Mouse (Mus musculus) 3T3-L1 (cell line): ENCODE results near the gene Hist3h2ba.

Experiments
- DNase-seq: peaks from one replicate; pipeline ENCODE4 v3.0.0-alpha.2; 2015; ENCODE audit warnings: low read depth, low spot score

The Hist3h2ba gene

GRCm38 (mm10) chr11:58985299-58985917 is 36.7 kb downstream of the Hist3h2ba start:
- DNase-seq, result no peak

GRCm38 (mm10) chr11:58989166-58989565 is 40.4 kb downstream of the Hist3h2ba start:
- DNase-seq, result no peak

DNA sequence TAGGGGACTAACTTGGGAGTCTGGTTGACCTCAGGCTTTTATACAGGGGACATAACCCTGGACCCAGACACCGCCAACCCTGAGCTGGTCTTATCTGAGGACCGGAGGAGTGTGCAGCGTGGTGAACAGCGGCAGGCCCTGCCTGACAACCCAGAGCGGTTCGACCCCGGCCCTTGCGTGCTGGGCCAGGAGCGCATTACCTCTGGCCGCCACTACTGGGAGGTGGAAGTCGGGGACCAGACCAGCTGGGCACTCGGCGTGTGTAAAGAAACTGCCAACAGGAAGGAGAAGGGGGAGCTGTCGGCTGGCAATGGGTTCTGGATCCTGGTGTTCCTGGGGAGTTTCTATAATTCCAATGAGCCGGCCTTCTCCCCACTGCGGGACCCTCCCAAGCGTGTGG is 41.4 kb downstream of the Hist3h2ba start:
- no peak for DNase-seq

DNA sequence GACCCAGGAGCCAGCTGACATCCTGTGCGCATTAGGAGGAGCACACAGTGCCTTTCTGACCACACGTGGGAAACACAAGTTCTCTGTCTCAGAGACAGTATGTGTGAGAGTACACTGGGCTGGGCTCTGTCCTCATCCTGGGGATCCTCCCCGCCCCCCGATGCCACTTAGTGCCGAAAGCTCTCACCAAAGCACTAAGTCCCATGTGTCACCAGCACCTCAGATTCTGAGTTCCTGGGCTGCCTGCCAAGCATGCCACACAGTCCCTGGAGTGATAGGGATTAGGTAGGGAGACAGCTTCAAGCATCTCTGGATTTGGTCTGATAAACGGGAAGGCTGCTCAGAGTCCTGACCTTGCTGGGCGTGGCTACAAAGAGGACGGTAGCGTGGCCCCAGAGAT is 42.1 kb downstream of the Hist3h2ba start:
- no peak for DNase-seq

DNA sequence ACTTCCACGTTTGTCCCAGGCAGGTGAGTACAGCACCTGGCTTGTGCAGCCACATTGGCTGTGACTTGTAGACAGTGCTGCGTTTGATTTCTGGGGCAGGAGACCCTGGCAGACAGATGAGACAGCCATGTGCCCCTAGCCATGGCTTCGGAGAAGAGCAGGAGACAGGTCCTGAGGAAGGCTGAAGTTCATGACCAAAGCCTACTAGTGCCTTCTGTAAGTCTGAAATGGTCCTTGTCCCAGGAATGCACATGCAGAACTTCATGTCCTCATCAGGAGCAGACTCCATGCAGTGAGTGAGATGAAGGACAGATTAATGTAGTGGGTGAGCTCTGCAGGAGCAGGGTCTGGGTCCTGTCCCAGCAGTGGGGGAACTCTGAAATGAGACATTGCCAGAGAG is 43.2 kb downstream of the Hist3h2ba start:
- no peak for DNase-seq

GRCm38 (mm10) chr11:58993091-58993670 is 44.5 kb downstream of the Hist3h2ba start:
- DNase-seq, result no peak

DNA sequence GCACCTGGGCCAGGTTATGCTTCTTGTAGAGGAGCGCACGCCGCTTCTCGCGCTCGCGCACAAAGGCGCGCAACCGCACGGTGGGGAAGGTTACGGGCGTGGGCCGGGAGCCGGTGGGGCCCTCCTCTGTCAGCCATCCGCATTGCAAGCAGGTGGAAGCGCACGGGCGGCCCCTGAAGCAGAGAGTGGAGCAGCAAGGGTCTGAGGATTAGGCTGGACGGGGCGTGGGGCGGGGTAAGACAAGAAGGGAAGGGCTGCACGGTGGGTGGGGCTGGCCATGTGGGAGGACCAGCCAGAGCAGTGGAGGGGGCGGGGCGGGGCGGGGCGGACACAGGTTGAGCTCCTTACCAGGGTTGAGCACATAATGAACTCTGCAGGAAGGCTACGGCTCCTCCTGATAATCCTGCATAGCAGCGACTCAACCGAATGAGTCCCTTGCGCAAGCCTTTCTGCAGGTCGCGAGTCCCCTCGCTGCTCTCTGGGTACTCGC is 45.7 kb downstream of the Hist3h2ba start:
- no peak for DNase-seq

DNA sequence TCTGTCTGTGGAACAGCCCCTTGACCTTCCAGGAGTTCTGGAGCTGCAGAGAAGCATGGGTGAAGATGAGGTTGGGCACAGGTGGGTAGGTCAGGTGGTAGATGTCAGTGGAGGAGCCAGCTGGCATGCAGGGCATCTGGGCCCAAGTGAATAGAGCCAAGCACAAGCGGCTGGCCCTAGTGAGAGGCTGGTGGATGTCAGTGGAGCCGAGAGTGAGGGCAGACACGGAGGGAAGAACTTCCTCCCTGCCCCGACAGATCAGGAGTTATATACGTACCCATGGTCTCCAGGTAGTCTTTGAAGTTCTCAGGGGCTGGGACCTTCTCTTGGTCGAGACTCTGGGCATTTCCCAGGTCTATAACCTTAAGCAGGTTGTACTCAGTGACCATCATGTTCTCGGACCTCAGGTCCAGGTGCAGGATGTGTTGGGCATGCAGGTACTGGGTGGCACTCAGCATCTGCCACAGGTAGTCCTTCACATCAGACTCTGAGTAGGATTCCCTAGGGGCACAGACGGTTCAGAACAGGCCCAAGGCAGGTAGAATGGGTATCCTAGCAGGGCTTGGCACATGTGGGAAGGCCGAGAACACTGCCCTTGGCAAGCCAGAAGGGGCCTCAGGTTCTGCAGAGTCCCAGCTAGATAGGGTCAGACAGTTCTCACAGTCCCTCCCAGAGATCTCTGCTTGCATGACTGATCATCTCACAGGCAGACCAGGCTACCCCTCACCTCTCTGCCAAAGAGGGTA is 46.5 kb downstream of the Hist3h2ba start:
- no peak for DNase-seq

DNA sequence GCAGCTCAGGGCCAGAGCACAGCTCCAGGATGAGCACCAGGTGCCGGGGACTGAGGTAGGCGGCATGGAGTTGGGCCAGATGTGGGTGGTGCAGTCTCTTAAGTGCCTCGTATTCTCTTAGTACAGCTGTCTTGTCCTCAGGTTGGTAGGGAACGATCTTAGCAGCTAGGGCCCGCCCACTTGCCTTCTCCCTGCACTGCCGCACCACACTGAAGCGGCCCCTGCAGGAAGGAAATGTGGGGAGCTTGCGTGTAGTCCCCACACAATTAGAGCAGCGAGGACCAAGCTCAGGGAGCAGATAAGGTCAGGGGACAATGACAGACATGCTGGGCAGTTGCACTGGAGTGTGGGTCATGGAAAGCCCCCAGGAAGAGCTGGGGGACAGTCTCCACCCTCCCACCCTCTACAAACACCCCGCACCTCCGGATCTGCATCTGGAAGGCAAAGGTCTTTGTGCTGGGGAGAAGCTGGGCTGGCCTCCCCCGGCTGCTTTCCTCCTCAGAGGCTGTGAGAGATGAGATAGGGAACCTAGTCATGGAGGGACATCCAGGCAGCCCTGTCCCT is 47.2 kb downstream of the Hist3h2ba start:
- no peak for DNase-seq

- DNase-seq, result no peak
Observed at GRCm38 (mm10) chr11:58997541-58997940, 48.8 kb downstream of the Hist3h2ba start.
